Mouse (Mus musculus) CD4-positive helper T cell, adult 2 months (primary cell): ENCODE data around the gene Gnai1.

ENCODE experiments used
- DNase-seq: peaks from one replicate; pipeline ENCODE4 v3.0.0-alpha.2; 2012; ENCODE audit warnings: low read depth, missing footprints, low spot score

The Gnai1 gene

DNA sequence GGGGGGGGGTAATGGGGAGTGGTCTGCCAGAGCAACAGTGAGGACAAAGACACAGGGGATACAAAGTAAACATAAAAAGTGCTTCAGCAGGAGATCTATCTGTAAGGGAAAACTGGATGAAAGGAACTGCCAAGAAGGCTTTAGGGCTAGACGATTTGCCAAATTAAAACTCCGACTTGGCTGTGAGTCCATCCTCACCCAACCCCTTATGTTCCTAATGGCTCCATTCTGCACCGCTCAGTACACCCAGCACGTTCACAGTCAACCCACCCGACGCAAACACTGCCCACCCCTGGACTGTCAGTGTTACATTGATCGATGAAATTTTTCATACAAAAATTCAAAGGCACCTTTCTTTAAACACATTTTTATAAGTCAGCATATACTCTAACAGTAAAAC lies 71.5 kb downstream of the Gnai1 start:
- DNase-seq: no peak

GRCm38 (mm10) chr5:18288079-18288478 lies 72.1 kb downstream of the Gnai1 start:
- DNase-seq: no peak

- DNase-seq: no peak
Observed at GRCm38 (mm10) chr5:18282095-18282494, 78.1 kb downstream of the Gnai1 start.

GRCm38 (mm10) chr5:18274352-18274940 lies 85.7 kb downstream of the Gnai1 start:
- no peak for DNase-seq

GRCm38 (mm10) chr5:18273291-18274284 lies 86.6 kb downstream of the Gnai1 start:
- DNase-seq: no peak

GRCm38 (mm10) chr5:18250379-18251017 lies 109.7 kb downstream of the Gnai1 start:
- no peak for DNase-seq

DNA sequence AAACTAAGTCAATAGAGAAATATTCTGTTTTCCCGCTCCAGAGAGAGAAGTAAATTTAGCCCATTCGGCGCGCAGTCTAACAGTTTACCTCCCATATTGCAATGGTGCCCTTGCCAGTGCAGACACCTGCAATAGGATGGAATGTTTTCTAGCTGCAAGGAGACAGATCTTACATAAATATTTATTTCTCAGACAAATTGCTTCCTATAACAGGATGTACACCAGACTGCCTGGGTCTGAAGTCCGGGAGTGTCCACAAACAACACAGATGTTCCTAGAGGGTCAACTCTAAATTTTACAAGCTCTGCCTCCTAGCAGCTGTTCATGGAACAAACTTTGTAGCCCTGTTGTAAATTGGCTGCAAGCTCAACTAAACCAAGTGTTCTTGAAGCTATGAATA lies 111.0 kb downstream of the Gnai1 start:
- DNase-seq: no peak

- no peak for DNase-seq
Observed at GRCm38 (mm10) chr5:18229396-18229795, 130.8 kb downstream of the Gnai1 start.

GRCm38 (mm10) chr5:18228866-18229265 lies 131.3 kb downstream of the Gnai1 start:
- no peak for DNase-seq

DNA sequence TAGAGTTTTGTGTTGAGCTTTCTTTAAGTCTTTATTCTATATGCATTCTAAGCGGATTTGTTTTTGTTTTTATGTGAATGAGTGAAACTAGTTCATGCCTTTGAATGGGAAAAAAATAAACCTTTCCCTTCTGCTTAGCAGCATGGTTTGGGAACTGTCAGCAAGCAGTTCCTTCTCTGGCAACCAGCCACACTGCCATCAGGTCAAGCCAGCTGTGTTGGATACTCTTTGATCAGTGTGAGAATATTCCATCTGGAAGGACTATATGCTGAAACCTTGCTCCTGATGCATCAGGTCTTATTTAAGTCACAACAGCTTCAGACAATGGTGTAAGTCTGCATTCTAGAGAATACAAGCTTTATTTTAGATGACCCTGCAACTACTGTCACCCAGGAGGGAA lies 139.3 kb downstream of the Gnai1 start:
- DNase-seq: no peak

DNA sequence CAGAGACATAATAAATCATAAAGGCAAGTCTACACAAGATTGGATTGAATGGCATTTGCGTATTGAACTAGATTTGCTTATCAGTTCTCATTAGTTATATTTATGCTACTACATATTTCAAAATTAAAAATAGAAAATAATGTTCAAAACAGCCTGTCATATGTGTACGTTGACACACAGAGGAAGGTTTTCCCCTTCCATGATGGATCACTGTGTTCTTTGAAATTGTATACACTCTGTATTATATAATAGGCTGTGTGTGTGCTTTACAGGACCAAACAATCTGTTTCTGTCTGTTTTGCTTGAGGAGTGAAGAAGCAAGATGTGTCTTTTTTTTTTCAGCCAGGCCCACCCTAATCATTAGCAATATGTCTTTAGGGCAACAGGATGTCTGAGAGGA lies 141.9 kb downstream of the Gnai1 start:
- no peak for DNase-seq

- no peak for DNase-seq
Observed at GRCm38 (mm10) chr5:18217856-18218255, 142.3 kb downstream of the Gnai1 start.
